Mouse (Mus musculus) fat pad, adult 2 months (tissue): ENCODE measurements around the gene Zfp281.

Source experiments
- DNase-seq: peaks from one replicate; pipeline ENCODE4 v3.0.0-alpha.2; 2011; ENCODE audit warnings: low read depth, low spot score; ENCODE audit errors: extremely low read depth

Zfp281 gene

DNA sequence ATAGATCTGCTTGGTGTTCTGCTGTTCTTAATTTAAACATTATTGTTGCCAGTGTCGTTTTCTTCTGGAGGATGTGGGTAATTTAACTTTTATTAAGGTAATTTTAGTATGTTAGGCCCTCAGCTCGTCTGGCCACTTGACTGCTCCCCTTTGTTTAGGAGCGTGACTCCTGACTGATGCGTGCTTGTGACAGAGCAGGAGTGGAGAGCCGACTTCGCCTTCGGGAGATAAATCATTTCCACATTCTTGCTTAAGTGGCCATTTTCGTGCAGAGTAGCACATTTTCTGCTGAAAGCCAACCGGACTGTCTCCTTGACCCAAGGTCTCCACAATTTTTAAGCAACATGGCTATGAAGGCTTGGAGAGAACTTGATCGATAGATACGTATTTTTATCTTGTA, 29.7 kb downstream of the Zfp281 start:
- DNase-seq: no peak

DNA sequence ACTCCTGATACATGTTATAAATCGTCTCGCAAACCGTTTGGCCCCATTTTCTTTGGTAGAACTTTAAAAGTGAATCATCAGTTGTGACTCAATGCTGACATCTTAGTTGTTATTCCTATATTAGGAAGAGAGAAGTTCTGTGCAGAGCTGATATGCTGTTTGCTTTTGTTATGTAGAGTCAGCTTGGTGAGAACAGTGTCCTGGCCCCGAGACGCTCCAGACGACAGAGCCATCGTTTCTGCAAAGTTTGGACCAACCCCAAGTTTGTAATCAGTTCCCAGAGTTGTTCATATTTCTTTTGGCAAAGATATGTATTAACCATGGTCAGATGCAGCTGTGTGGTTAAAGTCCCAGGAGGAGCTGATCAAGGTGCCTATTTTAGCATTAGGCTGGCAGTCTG, 31.9 kb downstream of the Zfp281 start:
- DNase-seq: no peak

GRCm38 (mm10) chr1:136658456-136659227, 33.9 kb downstream of the Zfp281 start:
- no peak for DNase-seq

DNA sequence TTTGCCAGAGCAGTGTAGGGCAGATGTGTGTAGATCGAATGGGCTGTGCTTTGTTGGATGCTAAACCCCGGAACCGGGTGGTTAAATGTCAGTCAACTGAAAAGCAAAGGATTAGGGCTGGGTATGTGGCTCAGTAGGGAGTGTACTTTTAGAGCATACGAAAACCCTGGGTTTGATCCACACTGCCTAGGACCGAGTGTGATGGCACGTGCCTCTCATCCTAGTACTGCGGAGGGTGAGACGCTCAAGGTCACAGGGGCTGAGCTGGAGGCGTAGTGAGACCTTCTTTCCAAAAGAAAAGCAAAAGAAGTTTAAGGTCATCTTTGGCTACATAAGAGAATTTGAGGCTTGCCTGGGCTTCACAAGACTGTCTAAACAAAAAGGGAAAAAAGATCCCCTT, 34.6 kb downstream of the Zfp281 start:
- no peak for DNase-seq

DNA sequence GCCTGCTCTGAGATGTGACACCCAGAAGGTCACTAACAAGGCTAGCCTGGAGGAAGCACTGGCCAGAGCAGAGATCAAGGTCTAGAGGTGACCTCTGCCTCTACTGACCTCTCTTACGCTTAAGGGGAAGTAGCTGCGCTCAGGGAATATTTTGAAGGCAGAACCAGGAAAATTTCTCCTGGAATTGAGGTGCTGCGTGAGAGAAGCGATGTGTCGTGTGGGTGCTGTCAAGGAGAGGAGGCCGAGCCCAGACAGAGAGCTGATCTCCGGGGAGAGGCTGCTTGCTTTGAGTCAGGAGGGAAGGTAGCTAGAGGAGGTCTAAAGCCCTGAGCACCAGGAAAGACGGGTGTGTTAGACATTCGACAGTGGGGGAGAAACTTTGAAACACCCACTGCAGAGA, 35.2 kb downstream of the Zfp281 start:
- no peak for DNase-seq

GRCm38 (mm10) chr1:136661511-136661910, 36.8 kb downstream of the Zfp281 start:
- no peak for DNase-seq

DNA sequence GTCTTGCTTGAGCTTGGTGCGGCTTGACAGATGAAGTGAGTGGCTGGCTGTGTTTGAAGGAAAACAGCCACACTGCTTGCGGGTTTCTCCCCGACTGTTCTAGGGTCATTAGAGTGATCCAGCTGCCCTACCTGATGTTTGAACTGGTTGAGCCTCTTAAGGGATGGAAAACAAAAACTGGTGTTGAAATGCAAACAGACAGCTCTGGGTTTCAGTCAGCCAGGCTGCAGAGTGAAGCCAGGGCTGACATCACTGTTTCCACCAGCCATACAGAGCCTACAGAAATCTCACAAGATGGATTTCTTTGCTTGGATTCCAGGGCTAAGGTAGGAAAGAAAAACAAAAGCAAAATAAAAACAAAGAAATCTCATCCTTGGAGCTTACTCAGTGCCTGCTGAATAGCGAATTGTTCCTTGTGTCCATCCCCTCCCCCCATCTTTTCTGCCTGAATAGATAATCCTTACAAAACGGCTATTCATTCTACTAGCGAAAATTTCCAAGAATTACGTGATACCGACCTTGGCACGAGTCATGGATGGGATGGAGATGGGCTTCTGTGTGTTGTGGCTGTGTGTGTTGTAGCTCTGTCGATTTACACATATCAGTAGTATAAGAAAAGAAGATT, 37.4 kb downstream of the Zfp281 start:
- no peak for DNase-seq

DNA sequence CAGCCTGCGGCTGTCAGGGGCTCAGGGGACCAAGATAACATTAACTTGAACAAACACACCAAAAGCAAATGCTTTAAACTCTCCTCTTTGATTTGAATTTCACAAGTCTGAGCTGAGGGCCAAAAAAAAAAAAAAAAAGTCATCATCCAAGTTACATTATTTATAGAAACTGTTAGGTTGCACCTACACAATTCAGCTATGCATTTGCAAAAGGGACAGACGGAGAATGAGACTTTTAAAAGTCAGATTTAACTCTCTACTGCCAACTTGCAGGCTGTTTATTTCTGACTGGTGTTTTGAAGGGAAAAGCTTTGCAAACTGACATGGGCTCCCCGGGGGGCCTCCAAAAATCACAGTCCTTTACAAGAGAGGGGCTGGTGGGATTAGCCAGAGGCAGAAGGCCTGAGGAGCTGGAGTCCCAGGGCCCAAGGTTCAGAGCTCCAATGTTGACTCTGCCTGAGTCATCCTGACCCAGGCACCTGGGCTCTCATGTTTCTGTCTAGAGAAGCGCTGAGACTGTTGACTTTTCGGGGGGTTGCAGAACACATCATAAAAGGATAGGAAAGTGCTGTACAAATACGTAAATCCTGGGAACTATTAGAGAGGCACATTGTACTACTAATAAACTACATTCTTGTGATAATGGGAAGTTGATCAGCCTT, 40.4 kb downstream of the Zfp281 start:
- no peak for DNase-seq

DNA sequence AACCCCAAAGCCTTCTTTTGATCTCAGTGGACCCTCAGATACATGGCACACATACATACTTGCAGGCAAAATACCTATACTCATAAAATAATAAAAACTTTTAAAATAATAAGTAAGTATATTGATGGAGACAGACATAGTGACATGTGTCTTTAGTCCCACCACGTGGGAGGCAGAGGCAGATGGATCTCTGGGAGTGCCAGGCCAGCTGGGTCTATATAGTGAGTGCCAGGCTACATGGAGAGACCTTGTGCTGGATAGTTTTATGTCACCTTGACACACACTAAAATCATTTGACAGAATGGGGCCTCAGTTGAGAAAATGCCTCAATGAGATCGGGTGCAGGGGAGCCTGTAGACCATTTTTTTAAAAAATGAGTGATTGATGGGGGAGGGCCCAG, 41.8 kb downstream of the Zfp281 start:
- DNase-seq: no peak

- DNase-seq: no peak
These were observed 45.2 kb downstream of the Zfp281 start for GRCm38 (mm10) chr1:136669926-136670325.

GRCm38 (mm10) chr1:136670421-136670820, 45.7 kb downstream of the Zfp281 start:
- DNase-seq: no peak

- no peak for DNase-seq
These were observed 47.2 kb downstream of the Zfp281 start for GRCm38 (mm10) chr1:136671767-136672434.

GRCm38 (mm10) chr1:136672564-136672963, 47.9 kb downstream of the Zfp281 start:
- no peak for DNase-seq

DNA sequence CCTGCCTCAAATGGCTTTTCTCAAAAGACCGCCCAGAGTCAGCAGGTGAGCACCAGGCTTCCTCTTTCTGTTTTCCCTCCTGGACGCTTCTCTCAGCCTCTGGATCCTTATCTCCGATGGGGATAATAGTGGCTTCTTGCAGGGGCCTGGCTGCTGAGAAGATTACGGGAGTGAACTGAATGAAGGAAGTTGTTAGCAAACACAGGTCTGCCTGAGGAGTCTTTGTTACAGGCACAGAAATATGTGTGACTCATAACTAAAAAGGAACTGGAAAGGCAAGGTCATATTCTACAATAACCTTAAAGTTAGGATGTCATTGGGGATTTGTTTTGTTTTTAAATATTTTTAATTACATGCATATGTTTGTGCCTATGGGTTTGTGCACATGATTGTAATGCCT, 48.6 kb downstream of the Zfp281 start:
- no peak for DNase-seq

DNA sequence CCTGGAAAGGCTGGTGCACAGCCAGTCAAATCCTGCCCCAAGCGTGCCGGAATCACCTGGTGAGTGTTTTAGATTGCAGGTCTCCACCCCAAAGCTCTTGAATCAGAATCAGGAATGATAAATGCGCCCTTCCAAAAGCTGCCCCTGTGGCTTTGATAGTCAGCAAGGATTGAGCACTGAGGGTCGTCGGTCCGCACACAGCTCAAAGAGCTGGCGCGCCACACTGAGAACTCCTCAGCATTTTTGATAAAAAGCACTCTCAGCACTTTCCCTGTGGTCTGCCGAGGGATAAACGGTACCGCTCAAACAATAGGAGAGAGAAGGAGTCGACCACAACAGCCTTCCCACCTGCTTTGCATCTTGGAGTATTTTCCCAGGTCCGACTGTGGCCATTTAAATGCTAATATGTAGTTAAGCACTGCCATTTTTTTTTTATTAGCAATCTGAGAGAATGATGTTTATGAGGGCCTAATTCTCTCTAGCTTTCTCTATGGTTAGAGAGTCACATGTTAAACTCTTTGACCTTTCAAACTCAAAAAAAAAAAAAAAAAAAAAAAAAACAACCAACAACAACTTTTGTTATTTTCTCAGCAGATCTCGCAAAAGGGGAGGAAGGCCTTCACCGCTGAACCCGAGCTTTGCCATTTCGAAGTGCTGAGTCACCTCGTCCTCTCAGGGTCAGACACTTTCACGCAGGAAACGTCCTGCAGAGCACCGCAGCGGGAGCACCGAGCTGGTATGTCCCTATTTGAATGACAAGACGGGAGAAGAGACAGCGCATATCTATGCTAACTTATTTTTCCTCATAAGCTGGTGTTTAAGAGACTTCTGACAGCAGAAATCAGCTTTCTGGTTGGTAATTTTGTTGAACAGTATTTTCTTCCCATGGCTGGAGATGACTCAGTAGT, 50.1 kb downstream of the Zfp281 start:
- no peak for DNase-seq

GRCm38 (mm10) chr1:136675736-136676444, 51.2 kb downstream of the Zfp281 start:
- no peak for DNase-seq

DNA sequence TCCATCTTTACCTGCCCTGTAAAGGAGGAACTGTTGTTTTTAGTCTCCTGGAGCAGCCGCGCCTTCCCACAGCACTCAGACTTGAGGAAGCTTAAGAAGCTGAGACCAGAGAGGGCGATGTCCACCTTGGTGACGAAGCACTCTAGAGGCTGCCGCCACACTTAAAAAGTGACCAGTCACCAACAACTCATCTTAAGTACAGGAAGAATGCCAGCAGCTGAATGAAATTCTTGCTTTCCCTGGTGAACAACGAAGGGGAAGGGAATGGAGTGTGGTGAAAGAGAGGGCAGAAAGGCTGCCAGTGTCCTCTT, 51.7 kb downstream of the Zfp281 start:
- DNase-seq: no peak

GRCm38 (mm10) chr1:136677847-136678325, 53.2 kb downstream of the Zfp281 start:
- DNase-seq: no peak

- DNase-seq: no peak
These were observed 54.1 kb downstream of the Zfp281 start for GRCm38 (mm10) chr1:136678836-136679235.
